Mouse (Mus musculus): Measurements from ENCODE around the gene Fign. TPM values are rescaled to one million over a fixed set of nuclear protein-coding genes. Genes with fewer than 3 reads are reported as not detected.

Fign gene
- polyA plus RNA-seq, 1 experiment from 2014 or later: 2.8 TPM

DNA sequence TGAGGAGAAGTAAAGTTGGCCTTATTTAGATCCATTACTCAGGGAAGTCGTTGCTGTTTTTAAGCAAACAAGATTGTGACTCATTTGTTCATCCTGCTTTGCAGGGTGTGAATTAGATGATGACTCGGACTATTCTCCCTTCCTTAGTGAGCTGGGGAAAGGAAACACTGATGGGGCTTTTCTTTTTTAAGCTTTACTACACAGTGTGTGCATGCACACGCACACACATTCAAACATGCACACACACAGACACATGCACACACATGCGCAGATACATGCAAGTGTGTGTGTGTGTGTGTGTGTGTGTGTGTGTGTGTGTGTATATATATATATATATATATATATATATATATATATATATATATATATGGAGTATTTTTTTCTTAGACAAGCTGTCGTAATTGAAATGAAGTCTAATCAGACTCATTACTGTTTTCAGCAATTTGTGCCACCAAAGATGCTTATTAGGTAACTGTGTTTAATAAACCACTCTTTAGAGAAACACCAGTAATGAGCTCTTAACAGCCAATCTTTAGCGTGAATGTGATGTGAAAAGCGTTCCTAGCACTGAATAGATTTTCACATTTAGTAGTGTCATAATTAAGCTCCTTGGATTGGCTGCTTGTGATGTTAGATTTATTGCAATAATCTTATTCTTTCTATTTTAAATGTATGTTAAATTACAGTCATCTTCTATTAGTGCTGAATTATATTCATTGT is 103.4 kb downstream of the Fign start:
- H3K4me1 ChIP-seq (ENCODE audit: control insufficient read depth, low read depth, low read length): no peaks in the 10 kb centered on the region
- no peaks in the 10 kb centered on the region for H3K36me3 ChIP-seq (ENCODE audit: control insufficient read depth, insufficient read depth)
- no peak overlapping the region for H3K4me2 ChIP-seq (ENCODE audit: low read depth, low read length)
- H3K27ac ChIP-seq (ENCODE audit: low read length): no peak overlapping the region
- no peaks in the 10 kb centered on the region for H3K9me3 ChIP-seq (replicated peaks; ENCODE audit: control insufficient read depth, low read length)
- no peak overlapping the region for H3K9ac ChIP-seq (ENCODE audit: low read depth, low read length)
- ATAC-seq (ENCODE audit: low read depth): no peak
- H3K4me3 ChIP-seq (ENCODE audit: low read depth, low read length): no peak overlapping the region
- no peaks in the 10 kb centered on the region for H3K27me3 ChIP-seq (ENCODE audit: control insufficient read depth, insufficient read depth, low read depth, low read length)
- WGBS (ENCODE audit: insufficient replicate concordance): 56% methylated on average over 7 of the region's 7 CpGs

DNA sequence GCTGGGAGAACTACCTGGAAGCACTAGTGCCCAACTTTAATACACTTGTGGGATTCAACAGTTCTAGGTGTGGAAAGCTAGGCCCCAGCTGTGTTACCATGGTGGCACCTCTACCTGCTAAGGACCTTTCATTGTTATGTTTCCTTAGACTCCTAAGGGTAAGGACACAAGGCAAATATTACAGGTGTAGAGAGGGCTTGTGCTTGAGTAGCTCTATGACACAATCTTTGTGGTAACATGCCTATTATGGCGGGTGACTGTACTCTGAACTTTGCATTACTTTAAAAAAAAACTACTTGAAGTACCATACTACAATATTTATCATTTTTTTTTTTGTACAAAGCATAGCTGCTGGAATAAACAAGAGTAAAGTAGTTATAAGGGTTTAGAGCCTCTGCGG is 112.4 kb downstream of the Fign start:
- no peaks in the 10 kb centered on the region; the same call in 1 of the 2 replicates for H3K36me3 ChIP-seq (ENCODE audit: control insufficient read depth, insufficient read depth)
- no peaks in the 10 kb centered on the region for H3K27me3 ChIP-seq (ENCODE audit: control insufficient read depth, insufficient read depth, low read depth, low read length)
- H3K4me1 ChIP-seq (ENCODE audit: control insufficient read depth, low read depth, low read length): no peaks in the 10 kb centered on the region
- no peak overlapping the region for H3K27ac ChIP-seq (ENCODE audit: low read length)
- WGBS (ENCODE audit: insufficient replicate concordance): 59% methylated on average over 2 of the region's 2 CpGs
- H3K4me2 ChIP-seq (ENCODE audit: low read depth, low read length): no peak overlapping the region
- ATAC-seq (ENCODE audit: low read depth): no peak
- no peak overlapping the region for H3K4me3 ChIP-seq (ENCODE audit: low read depth, low read length)
- H3K9ac ChIP-seq (ENCODE audit: low read depth, low read length): no peak overlapping the region
- no peaks in the 10 kb centered on the region for H3K9me3 ChIP-seq (replicated peaks; ENCODE audit: control insufficient read depth, low read length)

DNA sequence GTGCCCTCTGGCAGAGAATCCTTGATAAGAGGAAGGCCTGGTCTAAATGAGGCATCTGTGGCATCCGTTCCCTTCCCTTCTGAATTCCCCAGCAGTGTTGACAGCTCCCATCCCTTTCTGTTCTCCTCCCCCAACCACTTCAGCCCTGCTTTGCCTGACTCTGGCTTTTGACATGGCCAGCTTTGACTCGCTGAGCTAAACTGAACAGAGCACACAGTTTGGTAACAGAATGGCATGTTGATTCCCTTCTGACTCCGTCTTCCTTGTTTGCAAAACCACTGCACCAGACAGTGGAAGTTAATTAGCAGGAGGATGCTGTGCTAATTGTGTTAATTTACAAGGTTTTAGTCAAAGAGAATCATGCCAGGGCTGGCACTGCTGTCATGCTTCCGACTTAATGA is 115.5 kb downstream of the Fign start:
- no peak overlapping the region for H3K4me3 ChIP-seq (ENCODE audit: low read depth, low read length)
- H3K9ac ChIP-seq (ENCODE audit: low read depth, low read length): no peak overlapping the region
- no peak for ATAC-seq (ENCODE audit: low read depth)
- no peaks in the 10 kb centered on the region for H3K4me1 ChIP-seq (ENCODE audit: control insufficient read depth, low read depth, low read length)
- H3K27me3 ChIP-seq (ENCODE audit: control insufficient read depth, insufficient read depth, low read depth, low read length): no peaks in the 10 kb centered on the region
- WGBS (ENCODE audit: insufficient replicate concordance): 39% methylated on average over 4 of the region's 4 CpGs
- H3K9me3 ChIP-seq (replicated peaks; ENCODE audit: control insufficient read depth, low read length): no peaks in the 10 kb centered on the region
- no peak overlapping the region for H3K27ac ChIP-seq (ENCODE audit: low read length)
- H3K36me3 ChIP-seq (ENCODE audit: control insufficient read depth, insufficient read depth): peaks cover 2% of the 10 kb centered on the region; the same call in 1 of the 2 replicates
- H3K4me2 ChIP-seq (ENCODE audit: low read depth, low read length): no peak overlapping the region

DNA sequence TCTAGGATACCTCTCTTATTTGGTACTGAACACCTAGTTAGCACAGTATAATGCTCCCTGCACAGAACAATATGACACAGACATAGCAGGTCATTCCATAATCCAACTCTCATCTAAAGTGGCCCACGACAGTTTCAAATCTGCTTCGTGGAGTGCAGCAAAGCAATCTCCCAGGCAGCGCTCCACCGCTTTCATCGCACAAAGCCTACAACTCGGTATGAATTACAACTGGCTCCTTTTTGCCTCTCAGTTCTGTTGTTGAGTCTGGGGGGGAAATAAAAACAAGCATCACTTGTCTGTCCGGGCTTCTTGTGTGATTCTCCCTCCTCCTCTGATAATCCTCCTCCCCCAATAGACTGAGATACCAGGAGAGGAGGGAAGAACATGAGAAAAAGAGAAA is 116.4 kb downstream of the Fign start:
- WGBS (ENCODE audit: insufficient replicate concordance): 77% methylated on average over 7 of the region's 7 CpGs
- Histone ChIP-seq H3K36me3 (ENCODE audit: control insufficient read depth, insufficient read depth) (peaks cover 2% of the 10 kb centered on the region; the same call in 1 of the 2 replicates), H3K9ac (ENCODE audit: low read depth, low read length) (no peak overlapping the region), H3K9me3 (replicated peaks; ENCODE audit: control insufficient read depth, low read length) (no peaks in the 10 kb centered on the region), H3K27me3 (ENCODE audit: control insufficient read depth, insufficient read depth, low read depth, low read length) (no peaks in the 10 kb centered on the region), H3K4me2 (ENCODE audit: low read depth, low read length) (no peak overlapping the region), H3K4me3 (ENCODE audit: low read depth, low read length) (no peak overlapping the region), H3K27ac (ENCODE audit: low read length) (no peak overlapping the region), H3K4me1 (ENCODE audit: control insufficient read depth, low read depth, low read length) (no peaks in the 10 kb centered on the region)
- ATAC-seq (ENCODE audit: low read depth): no peak

DNA sequence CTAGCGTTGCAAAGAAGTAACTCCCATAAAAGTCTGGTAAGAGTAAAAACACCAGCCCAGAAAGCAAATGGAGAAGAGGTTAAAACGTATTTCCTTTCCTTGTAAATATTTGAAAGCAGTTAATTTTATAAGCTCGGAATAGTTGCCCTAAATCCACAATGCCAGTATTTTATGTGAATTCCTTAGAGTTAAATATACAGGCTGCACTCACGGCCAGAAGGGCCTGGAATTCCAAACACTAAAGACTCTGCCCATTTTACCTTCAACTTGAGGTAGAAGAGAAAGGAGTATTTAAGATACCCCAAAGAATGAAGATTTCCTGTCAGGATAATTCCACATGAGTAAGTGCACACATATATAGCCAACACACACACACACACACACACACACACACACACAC is 128.2 kb downstream of the Fign start:
- H3K4me3 ChIP-seq (ENCODE audit: low read depth, low read length): no peak overlapping the region
- H3K27me3 ChIP-seq (ENCODE audit: control insufficient read depth, insufficient read depth, low read depth, low read length): no peaks in the 10 kb centered on the region
- H3K4me1 ChIP-seq (ENCODE audit: control insufficient read depth, low read depth, low read length): no peaks in the 10 kb centered on the region
- H3K4me2 ChIP-seq (ENCODE audit: low read depth, low read length): no peak overlapping the region
- H3K36me3 ChIP-seq (ENCODE audit: control insufficient read depth, insufficient read depth): no peaks in the 10 kb centered on the region
- WGBS (ENCODE audit: insufficient replicate concordance): 54% methylated on average over 4 of the region's 4 CpGs
- H3K27ac ChIP-seq (ENCODE audit: low read length): no peak overlapping the region
- no peak overlapping the region for H3K9ac ChIP-seq (ENCODE audit: low read depth, low read length)
- no peak for ATAC-seq (ENCODE audit: low read depth)
- H3K9me3 ChIP-seq (replicated peaks; ENCODE audit: control insufficient read depth, low read length): no peaks in the 10 kb centered on the region

DNA sequence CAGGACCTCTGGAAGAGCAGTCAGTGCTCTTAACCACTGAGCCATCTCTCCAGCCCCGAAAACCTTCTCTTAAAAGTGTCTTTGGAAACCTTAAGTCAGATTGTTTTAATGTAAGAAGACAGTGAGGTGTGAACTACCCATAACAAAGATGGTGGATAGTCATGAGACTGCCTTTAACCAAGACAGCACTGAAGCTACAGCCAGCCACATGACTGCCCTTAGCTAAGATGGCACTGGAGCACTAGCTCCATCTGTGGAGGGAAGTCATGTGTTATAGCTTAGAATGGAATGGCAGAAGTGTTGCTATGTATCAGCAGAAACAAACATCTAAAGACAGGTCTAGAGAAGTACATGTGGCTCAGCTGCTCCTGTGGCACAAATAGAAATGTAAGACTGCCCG is 166.8 kb downstream of the Fign start:
- Histone ChIP-seq H3K9me3 (replicated peaks; ENCODE audit: control insufficient read depth, low read length) (no peaks in the 10 kb centered on the region), H3K27ac (ENCODE audit: low read length) (no peak overlapping the region), H3K27me3 (ENCODE audit: control insufficient read depth, insufficient read depth, low read depth, low read length) (no peaks in the 10 kb centered on the region), H3K9ac (ENCODE audit: low read depth, low read length) (no peak overlapping the region), H3K36me3 (ENCODE audit: control insufficient read depth, insufficient read depth) (no peaks in the 10 kb centered on the region), H3K4me3 (ENCODE audit: low read depth, low read length) (no peak overlapping the region), H3K4me1 (ENCODE audit: control insufficient read depth, low read depth, low read length) (no peaks in the 10 kb centered on the region), H3K4me2 (ENCODE audit: low read depth, low read length) (no peak overlapping the region)
- no peak for ATAC-seq (ENCODE audit: low read depth)
- WGBS (ENCODE audit: insufficient replicate concordance): 81% methylated on average over 2 of the region's 2 CpGs

DNA sequence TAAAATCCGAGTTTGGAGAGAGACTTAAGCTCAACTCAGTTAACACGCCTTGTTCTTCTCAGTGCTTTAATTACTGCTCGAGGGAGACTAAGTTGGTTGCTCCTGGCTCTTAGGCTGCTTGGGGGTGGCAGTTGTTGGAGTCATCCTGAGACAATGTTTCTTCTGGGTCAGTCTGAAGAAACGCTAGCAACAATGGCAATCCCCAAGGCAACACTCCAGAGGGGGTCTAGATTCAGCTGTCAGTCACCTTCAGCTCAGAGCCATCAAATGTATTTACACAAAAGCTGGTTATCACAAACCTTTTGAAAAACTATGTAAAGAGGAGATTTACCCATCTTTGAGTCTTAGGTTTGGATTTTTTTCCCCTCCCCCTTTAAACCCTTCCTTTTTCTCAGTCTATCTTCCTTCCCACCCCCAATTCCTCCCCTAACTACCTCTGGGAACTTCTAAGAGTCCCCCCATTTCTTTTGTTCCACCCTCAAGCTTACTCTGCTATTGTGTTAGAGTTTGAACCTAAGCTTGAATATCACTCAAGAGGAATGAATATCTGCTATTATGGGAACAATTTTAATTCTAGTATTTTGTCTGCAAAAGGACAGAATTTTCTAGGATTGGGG is 171.2 kb downstream of the Fign start:
- no peak overlapping the region for H3K27ac ChIP-seq (ENCODE audit: low read length)
- no peaks in the 10 kb centered on the region for H3K27me3 ChIP-seq (ENCODE audit: control insufficient read depth, insufficient read depth, low read depth, low read length)
- H3K4me1 ChIP-seq (ENCODE audit: control insufficient read depth, low read depth, low read length): no peaks in the 10 kb centered on the region
- no peak overlapping the region for H3K9ac ChIP-seq (ENCODE audit: low read depth, low read length)
- no peak overlapping the region for H3K4me3 ChIP-seq (ENCODE audit: low read depth, low read length)
- H3K9me3 ChIP-seq (replicated peaks; ENCODE audit: control insufficient read depth, low read length): no peaks in the 10 kb centered on the region
- no peak for ATAC-seq (ENCODE audit: low read depth)
- H3K36me3 ChIP-seq (ENCODE audit: control insufficient read depth, insufficient read depth): no peaks in the 10 kb centered on the region
- no peak overlapping the region for H3K4me2 ChIP-seq (ENCODE audit: low read depth, low read length)
- WGBS (ENCODE audit: insufficient replicate concordance): 33% methylated on average over 4 of the region's 4 CpGs

DNA sequence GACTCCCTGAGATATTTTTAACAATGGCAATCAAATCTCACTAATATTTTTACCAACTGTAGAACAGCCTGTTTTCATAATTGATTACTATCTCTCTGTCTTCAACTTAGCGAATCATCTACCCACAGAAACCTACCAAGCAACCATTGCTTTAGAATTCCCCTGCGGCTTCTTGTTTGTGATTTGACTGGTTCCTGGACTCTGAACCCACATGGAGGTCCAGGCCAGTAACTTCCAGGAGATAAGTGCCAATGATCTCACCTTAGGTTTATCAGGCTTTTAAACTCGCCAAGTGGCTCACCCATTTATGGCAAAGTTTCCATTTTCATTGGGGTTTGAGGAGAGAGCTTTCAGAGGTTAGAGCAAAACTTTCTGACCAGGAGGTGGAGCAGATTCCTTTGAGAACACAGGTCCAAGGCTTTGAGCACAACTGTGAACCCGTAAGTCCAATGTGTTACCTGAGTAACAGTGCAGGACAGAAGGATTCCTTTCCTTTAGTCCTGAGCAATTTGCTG is 172.1 kb downstream of the Fign start:
- Histone ChIP-seq H3K27me3 (ENCODE audit: control insufficient read depth, insufficient read depth, low read depth, low read length) (no peaks in the 10 kb centered on the region), H3K4me3 (ENCODE audit: low read depth, low read length) (no peak overlapping the region), H3K4me2 (ENCODE audit: low read depth, low read length) (no peak overlapping the region), H3K27ac (ENCODE audit: low read length) (no peak overlapping the region), H3K4me1 (ENCODE audit: control insufficient read depth, low read depth, low read length) (no peaks in the 10 kb centered on the region), H3K9me3 (replicated peaks; ENCODE audit: control insufficient read depth, low read length) (no peaks in the 10 kb centered on the region), H3K9ac (ENCODE audit: low read depth, low read length) (no peak overlapping the region), H3K36me3 (ENCODE audit: control insufficient read depth, insufficient read depth) (no peaks in the 10 kb centered on the region)
- WGBS (ENCODE audit: insufficient replicate concordance): 52% methylated on average over 4 of the region's 4 CpGs
- no peak for ATAC-seq (ENCODE audit: low read depth)

Data from liver, embryonic 16.5 days (tissue).